Comparison of ENCODE assay signal across 8 mouse cellular contexts in genomic region chr11:113174011-113174507, GRCm38 (mm10).
DNase-seq lines count a peak whose midpoint lies in the region; ATAC-seq and TF ChIP-seq lines count a peak whose summit lies in the region.

No protein-coding gene starts in this region.

- peak; percentile 53 for ATAC-seq in granulocyte monocyte progenitor cell, adult 5-6 weeks (replicated peaks; ENCODE audit: poor library complexity, severe bottlenecking)

- intact Hi-C loops in left cerebral cortex, postnatal 25 days (cut with DNase I), result loop anchor here (2.0 to 10.0 kb wide), 3 partner anchors 123 to 641 kb away; no protein-coding TSS in a partner anchor

- no peak for TF ChIP-seq CTCF in thymus, adult 2 months (IDR thresholded peaks at IDR 0.05; ENCODE audit: borderline replicate concordance, control insufficient read depth, extremely low read depth, insufficient read depth, low read length, poor library complexity)

- H3K4me1 ChIP-seq in thymus, adult 2 months (replicated peaks; ENCODE audit: control insufficient read depth, insufficient read depth, low read length), result peaks cover 14% of the 10 kb centered on the region
- peaks cover 16% of the 10 kb centered on the region for H3K4me1 ChIP-seq in megakaryocyte, embryonic 14.5 days

- WGBS in thymus, adult 2 months, result 15% methylated on average over 5 of the region's 5 CpGs

- H3K27ac ChIP-seq in thymus, adult 2 months (ENCODE audit: control insufficient read depth, insufficient read depth, low read length), result peak overlapping the region; percentile 82

- no peaks in the 10 kb centered on the region for H3K9me3 ChIP-seq in megakaryocyte, embryonic 14.5 days

- DNase-seq in thymus, adult 2 months, result peak; percentile 23
- DNase-seq in thymus, postnatal 4 days, result no peak
- peak; percentile 26 for DNase-seq in yolk sac, embryonic 10.5 days (ENCODE audit: low spot score)
- DNase-seq in adrenal gland, postnatal 10 days, result no peak
- no peak for DNase-seq in left cerebral cortex, postnatal 25 days (ENCODE audit: low spot score in 2 of 2)
- no peak for DNase-seq in left cerebral cortex, adult 18-20 months (ENCODE audit: low spot score in 2 of 2)

- TF ChIP-seq POLR2A in thymus, adult 2 months (IDR thresholded peaks at IDR 0.05; ENCODE audit: control insufficient read depth, extremely low read depth, insufficient read depth, low read length, poor library complexity), result no peak

- H3K27me3 ChIP-seq in thymus, adult 2 months (ENCODE audit: control insufficient read depth, insufficient read depth, low read length), result no peaks in the 10 kb centered on the region
- H3K27me3 ChIP-seq in megakaryocyte, embryonic 14.5 days (replicated peaks), result peaks cover 44% of the 10 kb centered on the region

- H3K4me3 ChIP-seq in thymus, adult 2 months (ENCODE audit: control insufficient read depth, insufficient read depth, low read length), result no peak overlapping the region
- peak overlapping the region; percentile 77 for H3K4me3 ChIP-seq in megakaryocyte, embryonic 14.5 days (replicated peaks)

- no peaks in the 10 kb centered on the region for H3K36me3 ChIP-seq in thymus, adult 2 months (ENCODE audit: control insufficient read depth, insufficient read depth, low read length)
- no peaks in the 10 kb centered on the region for H3K36me3 ChIP-seq in megakaryocyte, embryonic 14.5 days (replicated peaks; ENCODE audit: low read length)

Comparison
In these comparisons a context has a peak if more than half of its experiments do, and no peak if none do; other contexts are left out.
1. DNase-seq: peak in thymus, adult 2 months (single experiment) and yolk sac, embryonic 10.5 days (single experiment); none in thymus, postnatal 4 days (single experiment), adrenal gland, postnatal 10 days (single experiment), left cerebral cortex, postnatal 25 days (0 of 2) and left cerebral cortex, adult 18-20 months (0 of 2).